Mouse (Mus musculus): ENCODE measurements around the gene Efcab14. TPM values are rescaled to one million over a fixed set of nuclear protein-coding genes. Genes with fewer than 3 reads are reported as not detected.

Efcab14 gene
- polyA plus RNA-seq, 1 experiment from 2014 or later: 48.8 TPM

DNA sequence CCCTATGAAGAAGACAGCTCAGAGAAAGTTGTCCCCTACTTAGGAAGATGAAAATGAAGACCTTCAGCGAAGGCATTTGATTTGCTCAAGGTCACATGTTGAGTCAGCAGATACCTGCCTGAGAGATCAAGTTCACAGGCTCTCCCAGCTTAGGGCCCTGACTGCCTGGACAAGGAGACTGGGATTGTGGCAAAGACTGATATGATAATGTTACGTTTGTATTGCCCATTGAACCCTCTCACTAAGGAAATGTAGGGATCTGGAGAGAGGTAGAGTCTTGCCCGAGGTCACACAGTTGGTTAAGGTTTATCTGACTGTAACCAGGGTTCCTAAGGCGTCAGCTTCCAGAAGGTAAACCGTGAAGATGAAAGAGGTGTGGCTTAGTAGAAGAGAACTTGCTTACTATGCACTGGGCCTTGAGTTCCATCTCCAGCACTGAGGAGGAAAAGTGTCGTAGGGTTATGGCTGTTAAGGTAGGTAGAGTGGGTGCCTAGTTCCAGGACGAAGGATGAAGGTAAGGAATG is 48.0 kb downstream of the Efcab14 start:
- Histone ChIP-seq H3K4me1 (ENCODE audit: insufficient read depth) (0 out of 2 replicates have a peak, but pooled peaks cover 3% of the 10 kb centered on the region), H3K4me3 (ENCODE audit: low read depth, low read length) (peak overlapping the region; percentile 71), H3K27ac (ENCODE audit: low read depth) (no peak overlapping the region), H3K36me3 (ENCODE audit: insufficient read depth) (peaks cover 19% of the 10 kb centered on the region), H3K27me3 (ENCODE audit: insufficient read depth, low read length) (no peaks in the 10 kb centered on the region), H3K9ac (peak overlapping the region; percentile 81), H3K4me2 (peak overlapping the region; percentile 70), H3K9me3 (ENCODE audit: low read depth, low read length) (no peaks in the 10 kb centered on the region)
- DNase-seq: no peak
- no peak for TF ChIP-seq CTCF (IDR thresholded peaks at IDR 0.05; ENCODE audit: low read depth)
- peak; percentile 12; the same call in 1 of the 2 replicates for ATAC-seq (ENCODE audit: insufficient read depth)
- WGBS: 40% methylated on average over 7 of the region's 7 CpGs

DNA sequence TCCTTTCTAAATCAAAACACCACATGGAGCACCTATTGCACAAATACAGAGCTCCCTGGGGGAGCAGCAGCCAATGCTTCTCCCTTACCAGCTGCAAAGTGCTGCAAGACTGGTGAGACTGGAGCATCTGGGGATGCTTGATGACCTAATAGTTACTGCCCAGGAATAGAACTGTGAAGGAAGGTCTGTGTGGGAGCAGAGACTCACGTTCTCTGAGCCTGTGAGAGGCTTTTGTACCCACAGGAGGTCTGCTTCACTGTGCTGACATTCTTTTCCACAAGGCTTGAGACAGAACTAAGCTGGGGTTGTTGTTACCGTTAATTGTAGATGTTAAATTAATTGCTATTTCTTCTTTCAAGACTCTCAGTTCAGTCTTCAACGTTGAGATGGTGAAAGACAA is 53.3 kb downstream of the Efcab14 start:
- TF ChIP-seq CTCF (IDR thresholded peaks at IDR 0.05; ENCODE audit: low read depth): no peak
- peaks cover 58% of the 10 kb centered on the region for H3K36me3 ChIP-seq (ENCODE audit: insufficient read depth)
- WGBS: 85% methylated on average over 3 of the region's 3 CpGs

DNA sequence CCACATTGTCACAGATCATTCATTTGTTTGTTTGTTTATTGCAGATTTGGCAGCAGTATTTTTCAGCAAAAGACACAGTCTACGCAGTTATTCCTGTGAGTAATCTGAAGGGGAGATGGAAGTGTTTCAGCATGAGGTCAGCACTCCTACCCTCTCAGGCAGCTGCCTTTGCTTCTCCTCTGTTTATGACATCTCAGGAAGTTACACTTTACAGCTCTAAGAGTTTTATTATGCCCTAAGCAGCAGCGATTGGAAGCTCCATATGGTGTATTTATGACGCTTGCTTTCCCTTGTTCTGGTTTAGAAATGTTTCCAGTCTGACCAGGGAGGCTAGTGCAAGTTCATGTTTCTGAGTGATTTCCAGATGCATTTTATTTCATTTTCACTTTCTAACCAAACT is 57.8 kb downstream of the Efcab14 start:
- H3K27me3 ChIP-seq (ENCODE audit: insufficient read depth, low read length): no peaks in the 10 kb centered on the region
- H3K27ac ChIP-seq (ENCODE audit: low read depth): no peak overlapping the region
- H3K36me3 ChIP-seq (ENCODE audit: insufficient read depth): peaks cover 76% of the 10 kb centered on the region
- H3K4me2 ChIP-seq: no peak overlapping the region
- H3K9ac ChIP-seq: no peak overlapping the region
- no peak for TF ChIP-seq CTCF (IDR thresholded peaks at IDR 0.05; ENCODE audit: low read depth)
- peak; percentile 55 for DNase-seq
- no peaks in the 10 kb centered on the region for H3K9me3 ChIP-seq (ENCODE audit: low read depth, low read length)
- H3K4me1 ChIP-seq (ENCODE audit: insufficient read depth): no peaks in the 10 kb centered on the region
- no peak overlapping the region for H3K4me3 ChIP-seq (ENCODE audit: low read depth, low read length)
- WGBS: 57% methylated on average over 3 of the region's 3 CpGs
- peak; percentile 66; the same call in 1 of the 2 replicates for ATAC-seq (ENCODE audit: insufficient read depth)

More for the DNA sequence above, 53.3 kb downstream of the Efcab14 start:
- H3K9me3 ChIP-seq (ENCODE audit: low read depth, low read length): no peaks in the 10 kb centered on the region
- DNase-seq (no peak), ATAC-seq (ENCODE audit: insufficient read depth) (no peak)
- no peak overlapping the region for H3K4me2 ChIP-seq
- H3K27me3 ChIP-seq (ENCODE audit: insufficient read depth, low read length): no peaks in the 10 kb centered on the region
- H3K4me3 ChIP-seq (ENCODE audit: low read depth, low read length): no peak overlapping the region
- no peak overlapping the region for H3K27ac ChIP-seq (ENCODE audit: low read depth)
- H3K9ac ChIP-seq: no peak overlapping the region
- no peaks in the 10 kb centered on the region for H3K4me1 ChIP-seq (ENCODE audit: insufficient read depth)

GRCm38 (mm10) chr4:115799981-115800380 is 62.4 kb downstream of the Efcab14 start:
- Histone ChIP-seq H3K9me3 (ENCODE audit: low read depth, low read length) (no peaks in the 10 kb centered on the region), H3K36me3 (ENCODE audit: insufficient read depth) (peaks cover 55% of the 10 kb centered on the region), H3K4me2 (no peak overlapping the region), H3K4me1 (ENCODE audit: insufficient read depth) (no peaks in the 10 kb centered on the region), H3K9ac (no peak overlapping the region), H3K4me3 (ENCODE audit: low read depth, low read length) (no peak overlapping the region), H3K27ac (ENCODE audit: low read depth) (no peak overlapping the region), H3K27me3 (ENCODE audit: insufficient read depth, low read length) (no peaks in the 10 kb centered on the region)
- no peak for TF ChIP-seq CTCF (IDR thresholded peaks at IDR 0.05; ENCODE audit: low read depth)
- ATAC-seq (ENCODE audit: insufficient read depth) (no peak), DNase-seq (peak; percentile 59)
- 77% methylated on average over 3 of the region's 3 CpGs for WGBS

GRCm38 (mm10) chr4:115812326-115812725 is 74.8 kb downstream of the Efcab14 start:
- no peak for TF ChIP-seq CTCF (IDR thresholded peaks at IDR 0.05; ENCODE audit: low read depth)
- no peaks in the 10 kb centered on the region for H3K4me1 ChIP-seq (ENCODE audit: insufficient read depth)
- WGBS: 86% methylated on average over 4 of the region's 4 CpGs
- H3K9me3 ChIP-seq (ENCODE audit: low read depth, low read length): no peaks in the 10 kb centered on the region
- H3K4me2 ChIP-seq: no peak overlapping the region
- no peak overlapping the region for H3K27ac ChIP-seq (ENCODE audit: low read depth)
- H3K4me3 ChIP-seq (ENCODE audit: low read depth, low read length): no peak overlapping the region
- DNase-seq (no peak), ATAC-seq (ENCODE audit: insufficient read depth) (no peak)
- peaks cover 27% of the 10 kb centered on the region; the same call in 1 of the 2 replicates for H3K36me3 ChIP-seq (ENCODE audit: insufficient read depth)
- H3K27me3 ChIP-seq (ENCODE audit: insufficient read depth, low read length): no peaks in the 10 kb centered on the region
- H3K9ac ChIP-seq: no peak overlapping the region

DNA sequence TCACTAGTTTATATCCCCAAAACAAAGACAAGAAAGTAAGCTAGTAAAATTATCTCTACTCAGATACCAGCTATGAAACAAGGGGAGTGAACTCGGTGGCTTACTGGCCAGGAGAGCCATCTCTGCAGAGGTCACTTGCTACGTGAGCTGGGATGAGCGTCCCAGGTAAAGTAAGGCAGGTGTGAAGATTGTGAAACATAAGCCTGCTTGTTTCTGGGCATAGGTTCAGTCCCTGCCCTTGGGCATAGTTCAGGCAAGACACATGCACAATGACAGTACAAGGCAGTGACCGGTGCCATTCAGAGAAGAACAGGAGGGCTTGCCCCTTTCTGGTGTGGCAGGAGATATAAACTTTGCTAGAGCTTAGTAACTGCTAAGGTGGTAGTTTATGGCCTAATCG is 78.1 kb downstream of the Efcab14 start:
- peaks cover 27% of the 10 kb centered on the region; the same call in 1 of the 2 replicates for H3K36me3 ChIP-seq (ENCODE audit: insufficient read depth)
- H3K27me3 ChIP-seq (ENCODE audit: insufficient read depth, low read length): no peaks in the 10 kb centered on the region
- 92% methylated on average over 5 of the region's 5 CpGs for WGBS
- no peak for TF ChIP-seq CTCF (IDR thresholded peaks at IDR 0.05; ENCODE audit: low read depth)
- H3K4me2 ChIP-seq: no peak overlapping the region
- DNase-seq (no peak), ATAC-seq (ENCODE audit: insufficient read depth) (no peak)
- no peak overlapping the region for H3K9ac ChIP-seq
- no peaks in the 10 kb centered on the region for H3K4me1 ChIP-seq (ENCODE audit: insufficient read depth)
- no peak overlapping the region for H3K4me3 ChIP-seq (ENCODE audit: low read depth, low read length)
- no peaks in the 10 kb centered on the region for H3K9me3 ChIP-seq (ENCODE audit: low read depth, low read length)
- no peak overlapping the region for H3K27ac ChIP-seq (ENCODE audit: low read depth)

- no peak overlapping the region for H3K4me2 ChIP-seq
- 59% methylated on average over 3 of the region's 3 CpGs for WGBS
- no peak overlapping the region for H3K9ac ChIP-seq
- no peak overlapping the region for H3K27ac ChIP-seq (ENCODE audit: low read depth)
- H3K4me1 ChIP-seq (ENCODE audit: insufficient read depth): no peaks in the 10 kb centered on the region
- ATAC-seq (ENCODE audit: insufficient read depth) (no peak), DNase-seq (no peak)
- H3K36me3 ChIP-seq (ENCODE audit: insufficient read depth): no peaks in the 10 kb centered on the region
- no peak overlapping the region for H3K4me3 ChIP-seq (ENCODE audit: low read depth, low read length)
- H3K9me3 ChIP-seq (ENCODE audit: low read depth, low read length): no peaks in the 10 kb centered on the region
- no peak for TF ChIP-seq CTCF (IDR thresholded peaks at IDR 0.05; ENCODE audit: low read depth)
- H3K27me3 ChIP-seq (ENCODE audit: insufficient read depth, low read length): no peaks in the 10 kb centered on the region
Observed at GRCm38 (mm10) chr4:115820199-115820598, 82.7 kb downstream of the Efcab14 start.
